Mouse (Mus musculus): ENCODE results near the gene Gm13285. TPM values are rescaled to one million over a fixed set of nuclear protein-coding genes. Genes with fewer than 3 reads are reported as not detected.

Gm13285 gene
- polyA plus RNA-seq, 1 experiment from 2014 or later: 0.72 TPM

Other genes with a start within 250 kb of the Gm13285 start
- not detected in 2 replicates for gene Ifna15, start 241.4 kb upstream of the Gm13285 start, polyA plus RNA-seq (2015; fragmentation: Nextera tagmentation; extraction: Ambion mirVana)
- not detected in 2 replicates for gene Ifna14, start 227.9 kb upstream of the Gm13285 start, polyA plus RNA-seq (2015; fragmentation: Nextera tagmentation; extraction: Ambion mirVana)
- gene Ifna9, start 207.3 kb upstream of the Gm13285 start, polyA plus RNA-seq (2015; fragmentation: Nextera tagmentation; extraction: Ambion mirVana): not detected in 2 replicates
- not detected in 2 replicates for gene Ifna12, start 196.3 kb upstream of the Gm13285 start, polyA plus RNA-seq (2015; fragmentation: Nextera tagmentation; extraction: Ambion mirVana)
- gene C87499, start 165.3 kb upstream of the Gm13285 start, polyA plus RNA-seq (2015; fragmentation: Nextera tagmentation; extraction: Ambion mirVana): not detected in 2 replicates
- gene Ifna13, start 155.2 kb upstream of the Gm13285 start, polyA plus RNA-seq (2015; fragmentation: Nextera tagmentation; extraction: Ambion mirVana): not detected in 2 replicates
- not detected in 2 replicates for gene Ifna16, start 122.7 kb upstream of the Gm13285 start, polyA plus RNA-seq (2015; fragmentation: Nextera tagmentation; extraction: Ambion mirVana)
- not detected in 2 replicates for gene Ifna2, start 115.8 kb upstream of the Gm13285 start, polyA plus RNA-seq (2015; fragmentation: Nextera tagmentation; extraction: Ambion mirVana)
- gene Ifnab, start 108.3 kb upstream of the Gm13285 start, polyA plus RNA-seq (2015; fragmentation: Nextera tagmentation; extraction: Ambion mirVana): not detected in 2 replicates
- 0.76 and 1.1 TPM in 2 replicates for gene Gm26566, start 77.9 kb upstream of the Gm13285 start, polyA plus RNA-seq (2015; fragmentation: Nextera tagmentation; extraction: Ambion mirVana)
- 77.2 and 82.3 TPM in 2 replicates for gene Klhl9, start 77.2 kb upstream of the Gm13285 start, polyA plus RNA-seq (2015; fragmentation: Nextera tagmentation; extraction: Ambion mirVana)
- not detected in 2 replicates for gene Gm13271, start 44.8 kb upstream of the Gm13285 start, polyA plus RNA-seq (2015; fragmentation: Nextera tagmentation; extraction: Ambion mirVana)
- gene Gm13283, start 39.5 kb upstream of the Gm13285 start, polyA plus RNA-seq (2015; fragmentation: Nextera tagmentation; extraction: Ambion mirVana): 0.25 TPM in 2 replicates
- 0.39 and 0.45 TPM in 2 replicates for gene Gm13290, start 25.8 kb upstream of the Gm13285 start, polyA plus RNA-seq (2015; fragmentation: Nextera tagmentation; extraction: Ambion mirVana)
- gene Gm13289, start 22.7 kb upstream of the Gm13285 start, polyA plus RNA-seq (2015; fragmentation: Nextera tagmentation; extraction: Ambion mirVana): not detected in 2 replicates
- not detected in 2 replicates for gene Gm13272, start 19.8 kb upstream of the Gm13285 start, polyA plus RNA-seq (2015; fragmentation: Nextera tagmentation; extraction: Ambion mirVana)
- gene Ifnz, start 17.5 kb upstream of the Gm13285 start, polyA plus RNA-seq (2015; fragmentation: Nextera tagmentation; extraction: Ambion mirVana): 0.50 TPM in 1 of 2 replicates, not detected in the other
- gene Gm13276, start 14.0 kb upstream of the Gm13285 start, polyA plus RNA-seq (2015; fragmentation: Nextera tagmentation; extraction: Ambion mirVana): not detected in 2 replicates
- not detected in 2 replicates for gene Gm13277, start 11.0 kb upstream of the Gm13285 start, polyA plus RNA-seq (2015; fragmentation: Nextera tagmentation; extraction: Ambion mirVana)
- not detected in 2 replicates for gene Gm13278, start 8.1 kb upstream of the Gm13285 start, polyA plus RNA-seq (2015; fragmentation: Nextera tagmentation; extraction: Ambion mirVana)
- gene Gm13275, start 5.2 kb upstream of the Gm13285 start, polyA plus RNA-seq (2015; fragmentation: Nextera tagmentation; extraction: Ambion mirVana): not detected in 2 replicates
- gene Gm13279, start 2.3 kb upstream of the Gm13285 start, polyA plus RNA-seq (2015; fragmentation: Nextera tagmentation; extraction: Ambion mirVana): not detected in 2 replicates
- not detected in 2 replicates for gene Gm13287, start 3.6 kb downstream of the Gm13285 start, polyA plus RNA-seq (2015; fragmentation: Nextera tagmentation; extraction: Ambion mirVana)
- not detected in 2 replicates for gene Gm13288, start 5.9 kb downstream of the Gm13285 start, polyA plus RNA-seq (2015; fragmentation: Nextera tagmentation; extraction: Ambion mirVana)
- gene Ifna7, start 16.6 kb downstream of the Gm13285 start, polyA plus RNA-seq (2015; fragmentation: Nextera tagmentation; extraction: Ambion mirVana): not detected in 2 replicates
- not detected in 2 replicates for gene Ifna11, start 20.3 kb downstream of the Gm13285 start, polyA plus RNA-seq (2015; fragmentation: Nextera tagmentation; extraction: Ambion mirVana)
- not detected in 2 replicates for gene Ifna6, start 27.8 kb downstream of the Gm13285 start, polyA plus RNA-seq (2015; fragmentation: Nextera tagmentation; extraction: Ambion mirVana)
- gene Ifna5, start 35.9 kb downstream of the Gm13285 start, polyA plus RNA-seq (2015; fragmentation: Nextera tagmentation; extraction: Ambion mirVana): not detected in 2 replicates
- not detected in 2 replicates for gene Ifna4, start 42.2 kb downstream of the Gm13285 start, polyA plus RNA-seq (2015; fragmentation: Nextera tagmentation; extraction: Ambion mirVana)
- gene Ifna1, start 50.4 kb downstream of the Gm13285 start, polyA plus RNA-seq (2015; fragmentation: Nextera tagmentation; extraction: Ambion mirVana): not detected in 2 replicates
- gene Ifne, start 80.5 kb downstream of the Gm13285 start, polyA plus RNA-seq (2015; fragmentation: Nextera tagmentation; extraction: Ambion mirVana): not detected in 2 replicates

Measured in heart, embryonic 16.5 days (tissue).